Mouse (Mus musculus): ENCODE data around the gene Gm35549. TPM values are rescaled to one million over a fixed set of nuclear protein-coding genes. Genes with fewer than 3 reads are reported as not detected.
A peak's percentile ranks its signal among the peaks of the same experiment; 100 is the strongest.

The Gm35549 gene
- polyA plus RNA-seq, 1 experiment from 2014 or later, result 0.73 TPM

- WGBS, result 7% methylated on average over 42 of the region's 42 CpGs
- Histone ChIP-seq H3K4me2 (ENCODE audit: low read depth, low read length) (peak within 1 kb of the TSS; percentile 87), H3K27ac (replicated peaks; ENCODE audit: low read depth, low read length) (peak within 1 kb of the TSS; percentile 79), H3K9ac (replicated peaks; ENCODE audit: low read length) (peak within 1 kb of the TSS; percentile 73), H3K36me3 (replicated peaks; ENCODE audit: control insufficient read depth, insufficient read depth, low read depth, low read length) (no peaks in the 10 kb centered on the region), H3K4me1 (ENCODE audit: control insufficient read depth, insufficient read depth, low read length) (no peaks in the 10 kb centered on the region), H3K4me3 (ENCODE audit: low read depth, low read length) (peak within 1 kb of the TSS; percentile 67), H3K9me3 (replicated peaks; ENCODE audit: control insufficient read depth, low read length) (no peaks in the 10 kb centered on the region), H3K27me3 (ENCODE audit: control insufficient read depth, insufficient read depth, low read length) (no peaks in the 10 kb centered on the region)
- ATAC-seq (replicated peaks; ENCODE audit: insufficient number of reproducible peaks, low FRiP score, low TSS enrichment, low read depth) (peak; percentile 97), DNase-seq (ENCODE audit: low spot score) (peak; percentile 93)
These were observed 38.6 kb downstream of the Gm35549 start, which contains the start of gene Tcaim for GRCm38 (mm10) chr9:122805053-122805844. TSS of gene Tcaim (plus strand) at chr9:122805539.

DNA sequence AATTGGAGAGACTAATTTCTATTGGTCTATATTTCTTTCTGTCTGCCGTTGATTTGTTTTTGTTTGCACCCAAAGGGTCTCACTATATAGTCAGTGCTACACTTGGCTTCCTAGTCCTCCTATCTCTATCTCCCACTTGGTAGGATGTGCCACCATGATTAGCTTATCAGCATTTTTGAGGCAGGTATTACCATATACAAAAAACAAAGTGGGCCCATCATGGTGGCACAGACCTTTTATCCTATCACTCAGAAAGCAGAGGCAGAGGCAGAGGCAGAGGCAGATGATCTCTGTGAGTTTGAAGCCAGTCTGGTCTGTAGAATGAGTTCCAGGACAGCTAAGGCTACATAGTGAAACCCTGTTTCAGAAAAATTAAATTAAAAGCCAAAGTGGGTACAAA lies 57.3 kb downstream of the Gm35549 start:
- no peak overlapping the region for H3K27ac ChIP-seq (replicated peaks; ENCODE audit: low read depth, low read length)
- H3K9me3 ChIP-seq (replicated peaks; ENCODE audit: control insufficient read depth, low read length), result no peaks in the 10 kb centered on the region
- 94% methylated on average over 1 of the region's 1 CpGs for WGBS
- H3K4me1 ChIP-seq (ENCODE audit: control insufficient read depth, insufficient read depth, low read length), result no peaks in the 10 kb centered on the region
- ATAC-seq (replicated peaks; ENCODE audit: insufficient number of reproducible peaks, low FRiP score, low TSS enrichment, low read depth) (no peak), DNase-seq (ENCODE audit: low spot score) (no peak)
- H3K27me3 ChIP-seq (ENCODE audit: control insufficient read depth, insufficient read depth, low read length), result no peaks in the 10 kb centered on the region
- no peak overlapping the region for H3K9ac ChIP-seq (replicated peaks; ENCODE audit: low read length)
- H3K4me3 ChIP-seq (ENCODE audit: low read depth, low read length), result no peak overlapping the region
- H3K4me2 ChIP-seq (ENCODE audit: low read depth, low read length), result no peak overlapping the region
- H3K36me3 ChIP-seq (replicated peaks; ENCODE audit: control insufficient read depth, insufficient read depth, low read depth, low read length), result no peaks in the 10 kb centered on the region

DNA sequence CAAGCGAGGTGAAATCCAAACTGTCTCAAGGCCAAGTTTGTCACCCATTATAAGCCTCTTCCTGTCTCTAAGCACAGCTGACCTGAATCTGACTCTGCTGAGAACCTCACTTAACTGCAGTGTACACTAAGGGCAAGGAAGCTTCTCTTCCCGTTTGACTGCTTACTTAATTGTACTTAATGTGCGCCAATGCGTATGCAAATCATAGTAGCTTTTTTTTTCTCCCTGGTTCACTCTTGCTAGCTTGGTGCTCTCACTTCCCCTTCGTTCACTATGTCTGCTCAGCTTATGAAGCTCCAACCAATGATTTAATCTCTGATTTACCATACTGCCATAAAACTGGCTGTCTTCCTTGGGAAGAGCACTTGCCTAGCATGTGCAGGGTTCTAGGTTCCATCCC lies 58.6 kb downstream of the Gm35549 start:
- H3K9me3 ChIP-seq (replicated peaks; ENCODE audit: control insufficient read depth, low read length), result no peaks in the 10 kb centered on the region
- 75% methylated on average over 5 of the region's 5 CpGs for WGBS

More for the DNA sequence above, 58.6 kb downstream of the Gm35549 start:
- DNase-seq (ENCODE audit: low spot score) (no peak), ATAC-seq (replicated peaks; ENCODE audit: insufficient number of reproducible peaks, low FRiP score, low TSS enrichment, low read depth) (no peak)
- H3K4me1 ChIP-seq (ENCODE audit: control insufficient read depth, insufficient read depth, low read length), result no peaks in the 10 kb centered on the region
- H3K4me2 ChIP-seq (ENCODE audit: low read depth, low read length), result no peak overlapping the region
- no peaks in the 10 kb centered on the region for H3K36me3 ChIP-seq (replicated peaks; ENCODE audit: control insufficient read depth, insufficient read depth, low read depth, low read length)
- no peak overlapping the region for H3K27ac ChIP-seq (replicated peaks; ENCODE audit: low read depth, low read length)
- H3K27me3 ChIP-seq (ENCODE audit: control insufficient read depth, insufficient read depth, low read length), result no peaks in the 10 kb centered on the region
- no peak overlapping the region for H3K4me3 ChIP-seq (ENCODE audit: low read depth, low read length)
- H3K9ac ChIP-seq (replicated peaks; ENCODE audit: low read length), result no peak overlapping the region

Other genes starting within 250 kb of the Gm35549 start
- not detected in 2 replicates for gene Topaz1, start 96.7 kb downstream of the Gm35549 start, polyA plus RNA-seq (2014; fragmentation: Nextera tagmentation; extraction: Ambion mirVana)
- gene Tcaim, start 38.5 kb downstream of the Gm35549 start, polyA plus RNA-seq (2014; fragmentation: Nextera tagmentation; extraction: Ambion mirVana), result 4.9 and 5.8 TPM in 2 replicates
- gene Zfp445, start 22.0 kb upstream of the Gm35549 start, polyA plus RNA-seq (2014; fragmentation: Nextera tagmentation; extraction: Ambion mirVana), result 67.3 and 70.2 TPM in 2 replicates
- 2.0 and 2.8 TPM in 2 replicates for gene Zkscan7, start 41.6 kb upstream of the Gm35549 start, polyA plus RNA-seq (2014; fragmentation: Nextera tagmentation; extraction: Ambion mirVana)
- 31.0 and 32.1 TPM in 2 replicates for gene Zfp105, start 79.0 kb upstream of the Gm35549 start, polyA plus RNA-seq (2014; fragmentation: Nextera tagmentation; extraction: Ambion mirVana)
- gene 1110059G10Rik, start 107.0 kb upstream of the Gm35549 start, polyA plus RNA-seq (2014; fragmentation: Nextera tagmentation; extraction: Ambion mirVana), result 32.3 and 37.5 TPM in 2 replicates
- gene Kif15, start 107.0 kb upstream of the Gm35549 start, polyA plus RNA-seq (2014; fragmentation: Nextera tagmentation; extraction: Ambion mirVana), result 49.4 and 52.5 TPM in 2 replicates
- gene Tmem42, start 177.3 kb upstream of the Gm35549 start, polyA plus RNA-seq (2014; fragmentation: Nextera tagmentation; extraction: Ambion mirVana), result 12.8 and 17.7 TPM in 2 replicates
- gene Tgm4, start 190.7 kb upstream of the Gm35549 start, polyA plus RNA-seq (2014; fragmentation: Nextera tagmentation; extraction: Ambion mirVana), result 0.38 and 0.52 TPM in 2 replicates